Mouse (Mus musculus) forebrain, embryonic 10.5 days (tissue): Measurements from ENCODE around the gene Shroom2. TPM values are rescaled to one million over a fixed set of nuclear protein-coding genes. Genes with fewer than 3 reads are reported as not detected.

Experiments used
- DNase-seq: peaks from one replicate; pipeline ENCODE4 v3.0.0-alpha.2; 2017; ENCODE audit warnings: low spot score; ENCODE audit errors: extremely low spot score
- H3K27ac ChIP-seq: fragments of 300-500 bp; sonication (generic); 2 replicates; pipeline ENCODE4 v1.5.1; 2016; ENCODE audit warnings: mild to moderate bottlenecking
- H3K27me3 ChIP-seq: fragments of 300-500 bp; sonication (generic); 2 replicates; pipeline ENCODE4 v1.6.1; 2016; ENCODE audit warnings: mild to moderate bottlenecking; ENCODE audit not compliant: poor library complexity, severe bottlenecking
- H3K36me3 ChIP-seq: fragments of 300-500 bp; sonication (generic); replicated peaks from 2 replicates; pipeline ENCODE4 v1.6.1; 2016; ENCODE audit warnings: mild to moderate bottlenecking, moderate library complexity
- H3K4me1 ChIP-seq: fragments of 300-500 bp; sonication (generic); 2 replicates; pipeline ENCODE4 v1.6.1; 2016
- H3K4me3 ChIP-seq: fragments of 300-500 bp; sonication (generic); 2 replicates; pipeline ENCODE4 v1.5.1; 2016; ENCODE audit warnings: mild to moderate bottlenecking, moderate library complexity
- H3K9me3 ChIP-seq: fragments of 300-500 bp; sonication (generic); 2 replicates; pipeline ENCODE4 v1.6.1; 2016; ENCODE audit warnings: mild to moderate bottlenecking, moderate library complexity
- WGBS: fragments of 180-500 bp; shearing (Covaris S2); methylation state at CpG from one replicate; pipeline ENCODE4 v1.1.7; 2016; 5-methylcytosine and 5-hydroxymethylcytosine counted together
- polyA plus RNA-seq: library from polyadenylated mRNA; unstranded; fragments of >200 nt; fragmentation: Nextera tagmentation; extraction: Ambion mirVana; gene quantifications from 2 replicates; pipeline ENCODE4 v1.2.1, GENCODE M21; 2016

The Shroom2 gene
- polyA plus RNA-seq, 1 experiment from 2014 or later = 6.7 TPM

GRCm38 (mm10) chrX:152620917-152621316, 148.3 kb downstream of the Shroom2 start:
- no peaks in the 10 kb centered on the region for H3K4me1 ChIP-seq
- no peak overlapping the region for H3K4me3 ChIP-seq
- H3K36me3 ChIP-seq = peaks cover 14% of the 10 kb centered on the region; the same call in 1 of the 2 replicates
- H3K9me3 ChIP-seq = no peaks in the 10 kb centered on the region
- DNase-seq = no peak
- no peak overlapping the region for H3K27ac ChIP-seq
- peaks cover 97% of the 10 kb centered on the region for H3K27me3 ChIP-seq

DNA sequence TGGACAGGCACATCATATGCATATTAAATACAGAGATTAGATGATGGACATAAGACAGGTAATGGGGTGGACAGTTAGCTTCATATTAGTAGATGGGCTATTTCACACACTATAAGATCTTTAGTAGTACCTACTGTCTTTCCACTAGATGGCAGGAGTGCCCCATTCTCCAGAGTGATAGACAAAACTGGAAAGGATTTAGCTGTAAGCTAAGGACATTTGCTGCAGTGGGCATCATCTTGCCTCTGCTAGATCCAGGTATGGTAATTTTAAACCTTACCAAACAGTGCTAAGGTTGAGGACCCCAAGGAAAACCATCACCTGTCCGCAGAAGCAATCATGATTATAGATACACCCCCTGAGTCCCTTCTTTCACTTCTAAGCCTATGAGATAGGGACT, 150.8 kb downstream of the Shroom2 start:
- H3K4me1 ChIP-seq = no peaks in the 10 kb centered on the region
- H3K27me3 ChIP-seq = peaks cover 95% of the 10 kb centered on the region
- peak; percentile 16 for DNase-seq
- WGBS = 81% methylated on average over 1 of the region's 1 CpGs
- H3K27ac ChIP-seq = no peak overlapping the region
- no peak overlapping the region for H3K4me3 ChIP-seq
- H3K9me3 ChIP-seq = no peaks in the 10 kb centered on the region
- peaks cover 16% of the 10 kb centered on the region for H3K36me3 ChIP-seq

- H3K4me1 ChIP-seq = no peaks in the 10 kb centered on the region
- H3K27ac ChIP-seq = no peak within 1 kb of the TSS
- no peaks in the 10 kb centered on the region for H3K9me3 ChIP-seq
- peaks cover 55% of the 10 kb centered on the region for H3K27me3 ChIP-seq
- 80% methylated on average over 2 of the region's 2 CpGs for WGBS
- no peak for DNase-seq
- no peak within 1 kb of the TSS for H3K4me3 ChIP-seq
- no peaks in the 10 kb centered on the region for H3K36me3 ChIP-seq
These were observed 206.2 kb downstream of the Shroom2 start, which contains the start of gene Cldn34a for GRCm38 (mm10) chrX:152563034-152563433. TSS of gene Cldn34a (plus strand) at chrX:152563334.

Other genes with a start within 250 kb of the Shroom2 start
- not detected in 2 replicates for gene Cldn34a, start 206.1 kb downstream of the Shroom2 start, polyA plus RNA-seq
- gene Gpr143, start 12.5 kb upstream of the Shroom2 start, polyA plus RNA-seq = 0.37 and 0.53 TPM in 2 replicates
- 7.1 and 8.4 TPM in 2 replicates for gene Usp51, start 237.0 kb upstream of the Shroom2 start, polyA plus RNA-seq